ENCODE assay signal across 8 mouse cellular contexts in genomic region chr19:5423561-5423960, GRCm38 (mm10). TPM values are rescaled to one million over a fixed set of nuclear protein-coding genes. Genes with fewer than 3 reads are reported as not detected.
A peak's percentile ranks its signal among the peaks of the same experiment; 100 is the strongest.
DNase-seq lines count a peak whose midpoint lies in the region; ATAC-seq and TF ChIP-seq lines count a peak whose summit lies in the region.

No protein-coding gene starts in this region.

- H3K4me2 ChIP-seq in lung, embryonic 14.5 days: peak overlapping the region; percentile 77
- peak overlapping the region; percentile 76 for H3K4me2 ChIP-seq in hindbrain, embryonic 14.5 days (replicated peaks)
- peak overlapping the region; percentile 84 for H3K4me2 ChIP-seq in midbrain, embryonic 15.5 days

- peaks cover 16% of the 10 kb centered on the region; the same call in 1 of the 2 replicates for H3K4me1 ChIP-seq in lung, embryonic 14.5 days (ENCODE audit: insufficient read depth)
- H3K4me1 ChIP-seq in embryonic facial prominence, embryonic 10.5 days: peaks cover 38% of the 10 kb centered on the region
- H3K4me1 ChIP-seq in hindbrain, embryonic 14.5 days (replicated peaks; ENCODE audit: control insufficient read depth, insufficient read depth, low read length): peaks cover 24% of the 10 kb centered on the region
- H3K4me1 ChIP-seq in midbrain, embryonic 15.5 days: peaks cover 39% of the 10 kb centered on the region

- H3K36me3 ChIP-seq in lung, embryonic 14.5 days (ENCODE audit: insufficient read depth): peaks cover 56% of the 10 kb centered on the region
- H3K36me3 ChIP-seq in embryonic facial prominence, embryonic 10.5 days (replicated peaks): peaks cover 68% of the 10 kb centered on the region
- H3K36me3 ChIP-seq in hindbrain, embryonic 14.5 days (replicated peaks; ENCODE audit: control insufficient read depth, insufficient read depth): peaks cover 57% of the 10 kb centered on the region
- H3K36me3 ChIP-seq in midbrain, embryonic 15.5 days (replicated peaks): peaks cover 14% of the 10 kb centered on the region; the same call in 1 of the 2 replicates

- peak overlapping the region; percentile 77 for H3K9ac ChIP-seq in lung, embryonic 14.5 days
- peak overlapping the region; percentile 94 for H3K9ac ChIP-seq in hindbrain, embryonic 14.5 days
- H3K9ac ChIP-seq in midbrain, embryonic 15.5 days: peak overlapping the region; percentile 85

- no peak for ATAC-seq in lung, embryonic 14.5 days (ENCODE audit: insufficient read depth)
- ATAC-seq in hindbrain, embryonic 14.5 days (ENCODE audit: low FRiP score): no peak
- ATAC-seq in midbrain, embryonic 15.5 days (replicated peaks): no peak
- ATAC-seq in erythroid progenitor cell, adult 5-6 weeks (replicated peaks; ENCODE audit: low FRiP score, poor library complexity, severe bottlenecking): no peak

- 53% methylated on average over 12 of the region's 12 CpGs for WGBS in lung, embryonic 14.5 days
- WGBS in embryonic facial prominence, embryonic 10.5 days: 66% methylated on average over 12 of the region's 12 CpGs
- 67% methylated on average over 12 of the region's 12 CpGs for WGBS in hindbrain, embryonic 14.5 days
- 68% methylated on average over 12 of the region's 12 CpGs for WGBS in midbrain, embryonic 15.5 days

- H3K4me3 ChIP-seq in lung, embryonic 14.5 days (ENCODE audit: low read depth, low read length): peak overlapping the region; percentile 91
- H3K4me3 ChIP-seq in embryonic facial prominence, embryonic 10.5 days: peak overlapping the region; percentile 89
- peak overlapping the region; percentile 79 for H3K4me3 ChIP-seq in hindbrain, embryonic 14.5 days (replicated peaks; ENCODE audit: low read length)
- peak overlapping the region; percentile 64 for H3K4me3 ChIP-seq in midbrain, embryonic 15.5 days

- peak overlapping the region; percentile 90 for H3K27ac ChIP-seq in lung, embryonic 14.5 days (ENCODE audit: low read depth)
- H3K27ac ChIP-seq in embryonic facial prominence, embryonic 10.5 days (replicated peaks): peak overlapping the region; percentile 97
- H3K27ac ChIP-seq in hindbrain, embryonic 14.5 days: peak overlapping the region; percentile 94; the same call in 1 of the 2 replicates
- peak overlapping the region; percentile 88 for H3K27ac ChIP-seq in midbrain, embryonic 15.5 days

- no peak for TF ChIP-seq CTCF in lung, embryonic 14.5 days (IDR thresholded peaks at IDR 0.05; ENCODE audit: low read depth)

- H3K9me3 ChIP-seq in lung, embryonic 14.5 days (ENCODE audit: low read depth, low read length): no peaks in the 10 kb centered on the region
- no peaks in the 10 kb centered on the region for H3K9me3 ChIP-seq in embryonic facial prominence, embryonic 10.5 days
- H3K9me3 ChIP-seq in hindbrain, embryonic 14.5 days (ENCODE audit: control insufficient read depth, low read length): no peaks in the 10 kb centered on the region
- H3K9me3 ChIP-seq in midbrain, embryonic 15.5 days: no peaks in the 10 kb centered on the region

- DNase-seq in lung, embryonic 14.5 days: no peak
- DNase-seq in lung, postnatal 4 days: no peak
- DNase-seq in embryonic facial prominence, embryonic 10.5 days (ENCODE audit: low spot score): no peak
- DNase-seq in hindbrain, embryonic 14.5 days (ENCODE audit: low spot score): no peak
- no peak for DNase-seq in layer of hippocampus, adult 11-12 months (ENCODE audit: low spot score)
- no peak for DNase-seq in spleen, adult 12 weeks (ENCODE audit: low spot score)

- H3K27me3 ChIP-seq in lung, embryonic 14.5 days (ENCODE audit: insufficient read depth, low read length): no peaks in the 10 kb centered on the region
- no peaks in the 10 kb centered on the region for H3K27me3 ChIP-seq in embryonic facial prominence, embryonic 10.5 days (replicated peaks; ENCODE audit: low read depth, poor library complexity, severe bottlenecking)
- H3K27me3 ChIP-seq in hindbrain, embryonic 14.5 days (ENCODE audit: control insufficient read depth, insufficient read depth, low read length): no peaks in the 10 kb centered on the region
- no peaks in the 10 kb centered on the region for H3K27me3 ChIP-seq in midbrain, embryonic 15.5 days (replicated peaks)

RNA-seq across cellular contexts. Expression of gene Drap1, which starts 1.2 kb away (rescaled TPM):
- 204 and 217 TPM in 2 replicates for polyA plus RNA-seq in lung, embryonic 14.5 days (2014; fragmentation: Nextera tagmentation; extraction: Ambion mirVana)
- 222 and 242 TPM in 2 replicates for polyA plus RNA-seq in embryonic facial prominence, embryonic 10.5 days (2016; fragmentation: Nextera tagmentation; extraction: Ambion mirVana)
- polyA plus RNA-seq in hindbrain, embryonic 14.5 days (2014; fragmentation: Nextera tagmentation; extraction: Ambion mirVana): 237 and 253 TPM in 2 replicates
- polyA plus RNA-seq in midbrain, embryonic 15.5 days (2015; fragmentation: Nextera tagmentation; extraction: Ambion mirVana): 291 and 296 TPM in 2 replicates
- total RNA-seq in erythroid progenitor cell, adult 5-6 weeks (2015; ENCODE audit: low replicate concordance): 22.3 and 31.0 TPM in 2 replicates
- 8.3 and 25.4 TPM in 2 replicates for total RNA-seq in erythroid progenitor cell, adult 5-6 weeks (2017; ENCODE audit: low replicate concordance)

RNA-seq across cellular contexts. Expression of gene AI837181, which starts 1.4 kb away (rescaled TPM):
- polyA plus RNA-seq in lung, embryonic 14.5 days (2014; fragmentation: Nextera tagmentation; extraction: Ambion mirVana): 40.8 and 42.7 TPM in 2 replicates
- polyA plus RNA-seq in embryonic facial prominence, embryonic 10.5 days (2016; fragmentation: Nextera tagmentation; extraction: Ambion mirVana): 49.5 and 55.0 TPM in 2 replicates
- 61.3 and 66.0 TPM in 2 replicates for polyA plus RNA-seq in hindbrain, embryonic 14.5 days (2014; fragmentation: Nextera tagmentation; extraction: Ambion mirVana)
- polyA plus RNA-seq in midbrain, embryonic 15.5 days (2015; fragmentation: Nextera tagmentation; extraction: Ambion mirVana): 71.5 and 74.9 TPM in 2 replicates
- 11.7 and 16.2 TPM in 2 replicates for total RNA-seq in erythroid progenitor cell, adult 5-6 weeks (2015; ENCODE audit: low replicate concordance)
- 1.9 and 13.7 TPM in 2 replicates for total RNA-seq in erythroid progenitor cell, adult 5-6 weeks (2017; ENCODE audit: low replicate concordance)

RNA-seq across cellular contexts. Expression of gene Tsga10ip, which starts 21.2 kb away (rescaled TPM):
- polyA plus RNA-seq in lung, embryonic 14.5 days (2014; fragmentation: Nextera tagmentation; extraction: Ambion mirVana): 0.64 TPM in 1 of 2 replicates, not detected in the other
- 0.28 and 0.72 TPM in 2 replicates for polyA plus RNA-seq in embryonic facial prominence, embryonic 10.5 days (2016; fragmentation: Nextera tagmentation; extraction: Ambion mirVana)
- not detected in 2 replicates for polyA plus RNA-seq in hindbrain, embryonic 14.5 days (2014; fragmentation: Nextera tagmentation; extraction: Ambion mirVana)
- not detected in 2 replicates for polyA plus RNA-seq in midbrain, embryonic 15.5 days (2015; fragmentation: Nextera tagmentation; extraction: Ambion mirVana)
- total RNA-seq in erythroid progenitor cell, adult 5-6 weeks (2015; ENCODE audit: low replicate concordance): not detected in 2 replicates
- not detected in 2 replicates for total RNA-seq in erythroid progenitor cell, adult 5-6 weeks (2017; ENCODE audit: low replicate concordance)

RNA-seq across cellular contexts. Expression of gene Fosl1, which starts 23.8 kb away (rescaled TPM):
- not detected in 2 replicates for polyA plus RNA-seq in lung, embryonic 14.5 days (2014; fragmentation: Nextera tagmentation; extraction: Ambion mirVana)
- polyA plus RNA-seq in embryonic facial prominence, embryonic 10.5 days (2016; fragmentation: Nextera tagmentation; extraction: Ambion mirVana): not detected in 2 replicates
- polyA plus RNA-seq in hindbrain, embryonic 14.5 days (2014; fragmentation: Nextera tagmentation; extraction: Ambion mirVana): not detected in 2 replicates
- polyA plus RNA-seq in midbrain, embryonic 15.5 days (2015; fragmentation: Nextera tagmentation; extraction: Ambion mirVana): 0.40 TPM in 1 of 2 replicates, not detected in the other
- not detected in 2 replicates for total RNA-seq in erythroid progenitor cell, adult 5-6 weeks (2015; ENCODE audit: low replicate concordance)
- total RNA-seq in erythroid progenitor cell, adult 5-6 weeks (2017; ENCODE audit: low replicate concordance): not detected in 2 replicates

RNA-seq across cellular contexts. Expression of gene Ccdc85b, which starts 34.1 kb away (rescaled TPM):
- 9.0 and 10.0 TPM in 2 replicates for polyA plus RNA-seq in lung, embryonic 14.5 days (2014; fragmentation: Nextera tagmentation; extraction: Ambion mirVana)
- polyA plus RNA-seq in embryonic facial prominence, embryonic 10.5 days (2016; fragmentation: Nextera tagmentation; extraction: Ambion mirVana): 6.2 and 7.4 TPM in 2 replicates
- polyA plus RNA-seq in hindbrain, embryonic 14.5 days (2014; fragmentation: Nextera tagmentation; extraction: Ambion mirVana): 10.4 and 10.9 TPM in 2 replicates
- 11.7 and 13.2 TPM in 2 replicates for polyA plus RNA-seq in midbrain, embryonic 15.5 days (2015; fragmentation: Nextera tagmentation; extraction: Ambion mirVana)
- not detected in 2 replicates for total RNA-seq in erythroid progenitor cell, adult 5-6 weeks (2015; ENCODE audit: low replicate concordance)
- 1.2 TPM in 1 of 2 replicates, not detected in the other for total RNA-seq in erythroid progenitor cell, adult 5-6 weeks (2017; ENCODE audit: low replicate concordance)
